Mouse (Mus musculus): Measurements from ENCODE around the gene Gm10647.

DNA sequence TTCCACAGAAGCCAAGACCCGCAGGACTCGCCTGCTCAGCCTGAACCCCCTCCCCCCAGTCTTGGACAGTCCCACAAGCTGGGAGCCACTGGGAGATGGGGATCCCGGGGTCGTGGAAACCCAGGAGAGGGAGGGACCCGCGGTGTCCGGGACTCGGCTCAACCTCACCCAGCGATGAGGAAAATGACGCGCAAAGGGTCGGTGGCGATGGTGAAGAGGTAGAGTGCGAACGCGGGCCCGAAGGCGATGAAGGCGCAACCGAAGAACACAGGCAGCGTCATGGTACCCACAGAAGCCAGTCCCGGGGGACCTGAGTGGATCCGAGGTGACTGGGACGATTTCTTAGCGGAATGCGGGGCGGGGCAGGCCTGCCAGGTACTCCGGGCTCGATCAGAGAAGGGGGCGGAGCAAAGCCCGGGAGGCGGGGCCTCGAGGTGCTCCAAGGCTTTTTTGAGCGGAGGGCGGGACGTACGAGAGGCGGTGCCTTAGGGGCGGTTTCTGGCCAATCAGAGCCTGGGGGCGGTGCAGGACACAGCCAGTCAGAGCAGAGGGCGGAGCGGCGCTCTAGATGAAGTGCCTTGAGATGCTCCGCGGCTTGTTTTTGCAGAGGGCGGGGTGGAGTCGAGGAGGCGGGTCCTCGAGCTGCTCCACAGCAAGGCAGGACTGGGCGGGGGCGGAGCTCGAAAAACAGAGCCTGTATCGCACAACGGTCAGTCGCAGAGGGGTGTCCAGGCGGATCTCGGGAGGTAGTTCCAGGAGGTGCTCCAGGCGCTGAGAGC, 37.7 kb downstream of the Gm10647 start, which contains the start of gene Aph1c:
- TF ChIP-seq GATA1 (IDR thresholded peaks at IDR 0.05; ENCODE audit: borderline replicate concordance, low read length) (no peak), FLI1 (IDR thresholded peaks at IDR 0.05; ENCODE audit: low read length) (no peak)
